Mouse (Mus musculus) thymus, postnatal 4 days (tissue): Measurements from ENCODE around the gene Tpcn1.

Source experiments
- DNase-seq: peaks from one replicate; pipeline ENCODE4 v3.0.0; 2021

The Tpcn1 gene

DNA sequence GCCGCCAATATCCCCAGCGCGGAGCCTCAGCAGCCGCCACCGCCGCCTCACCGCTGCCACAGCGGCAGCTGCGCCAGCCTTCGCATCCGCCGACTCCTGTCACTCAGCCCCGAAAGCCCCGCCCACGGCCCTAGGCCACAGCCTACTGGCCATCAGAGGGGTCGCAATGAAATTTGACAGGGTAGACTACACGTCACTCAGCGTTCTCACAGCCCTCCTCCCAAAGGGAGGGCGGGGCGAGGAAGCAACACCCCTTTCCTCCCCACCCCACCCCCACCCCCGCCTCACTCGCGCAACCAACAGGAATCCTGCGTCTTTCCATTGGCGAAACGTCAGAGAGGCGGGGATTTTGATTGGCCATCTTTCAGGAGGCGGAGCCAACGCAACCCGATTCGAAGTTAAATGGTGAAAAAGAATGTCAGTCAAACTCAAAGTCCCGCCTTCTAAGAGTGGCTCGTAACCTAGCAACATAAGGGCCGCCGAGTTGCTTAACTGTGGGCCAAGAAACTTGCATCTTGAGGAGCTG lies at the start of gene Tpcn1, which contains the start of gene Iqcd:
Gene Tpcn1 (minus strand): TSS at position 105 of the 526 bp plus-strand sequence.
Gene Iqcd (plus strand): TSS at position 448 of the 526 bp plus-strand sequence.
- DNase-seq: peak; percentile 100

DNA sequence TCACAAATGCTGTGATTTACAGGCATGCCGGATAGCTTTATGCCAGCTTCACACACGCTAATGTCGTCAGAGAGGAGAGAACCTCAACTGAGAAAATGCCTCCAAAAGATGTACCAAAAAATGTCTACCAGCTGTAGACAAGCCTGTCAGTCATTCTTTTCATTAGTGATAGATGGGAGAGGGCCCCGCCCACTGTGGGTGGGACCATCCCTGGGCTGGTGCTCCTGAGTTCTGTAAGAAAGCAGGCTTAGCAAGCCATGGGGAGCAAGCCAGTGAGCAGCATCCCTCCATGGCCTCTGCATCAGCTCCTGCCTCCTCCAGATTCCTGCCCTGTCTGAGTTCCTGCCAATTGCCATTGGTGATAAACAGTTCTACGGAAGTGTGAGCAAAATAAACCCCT lies 47.2 kb upstream of the Tpcn1 start:
- DNase-seq: no peak

DNA sequence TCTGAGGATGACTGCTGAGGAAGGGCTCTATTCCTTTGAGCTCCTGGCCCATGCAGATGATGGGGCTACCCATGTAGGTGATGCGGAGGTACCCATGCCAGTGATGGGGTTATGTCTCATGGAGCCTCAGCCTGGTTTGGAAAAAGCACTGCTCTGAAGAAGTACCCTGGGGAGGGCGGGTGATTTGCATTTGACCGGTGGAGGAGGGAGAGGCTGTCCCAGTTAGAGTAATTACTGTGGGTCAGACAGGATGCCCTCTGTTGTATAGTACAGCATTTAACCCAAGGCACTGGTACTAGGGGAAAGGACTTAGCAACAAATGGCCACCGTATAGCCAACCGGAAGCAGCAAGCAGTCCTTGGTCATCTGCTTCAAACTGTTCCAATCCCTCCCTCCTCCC lies 46.4 kb upstream of the Tpcn1 start:
- no peak for DNase-seq

DNA sequence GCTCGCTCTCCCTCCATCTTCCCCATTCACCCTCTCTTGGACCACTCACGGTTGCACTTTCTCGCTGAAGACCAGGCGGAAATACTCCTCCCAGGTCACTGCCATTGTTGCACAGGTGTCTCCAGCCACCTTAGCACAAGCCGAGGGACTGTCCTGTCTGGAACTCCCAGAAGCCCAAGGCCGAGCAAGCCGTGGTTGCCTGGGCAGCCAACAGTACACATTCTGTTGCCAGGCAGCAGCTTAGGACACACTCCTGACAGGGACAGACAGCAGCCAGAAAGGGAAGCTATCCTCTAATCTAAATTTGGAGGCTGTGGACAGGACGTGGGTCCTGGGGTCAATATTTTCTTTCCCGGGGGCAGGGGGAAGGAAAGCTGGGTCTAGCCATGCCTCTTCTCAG lies 45.7 kb upstream of the Tpcn1 start, which contains the start of gene Cfap73:
Gene Cfap73 (minus strand): TSS at position 105 of the 400 bp plus-strand sequence.
- no peak for DNase-seq

DNA sequence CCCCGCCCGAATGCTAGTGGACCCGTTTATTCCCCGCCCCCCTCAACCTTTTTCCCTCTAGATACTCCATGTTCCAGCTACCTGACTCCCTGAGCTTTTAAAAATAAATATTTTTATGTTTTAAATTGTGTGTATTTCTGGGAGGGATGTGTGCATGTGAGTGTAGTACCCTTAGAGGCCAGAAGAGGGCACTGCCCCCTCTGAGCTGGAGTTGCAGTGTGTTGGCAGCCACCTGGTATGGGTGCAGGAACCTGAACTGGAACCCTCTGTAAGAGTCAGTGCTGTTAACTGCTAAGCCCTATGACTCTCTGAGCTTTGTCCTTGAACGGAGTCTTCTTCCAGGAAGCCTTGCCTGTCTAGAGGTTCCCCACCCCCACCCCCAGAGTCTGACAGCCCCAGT lies 43.4 kb upstream of the Tpcn1 start:
- peak; percentile 16 for DNase-seq

DNA sequence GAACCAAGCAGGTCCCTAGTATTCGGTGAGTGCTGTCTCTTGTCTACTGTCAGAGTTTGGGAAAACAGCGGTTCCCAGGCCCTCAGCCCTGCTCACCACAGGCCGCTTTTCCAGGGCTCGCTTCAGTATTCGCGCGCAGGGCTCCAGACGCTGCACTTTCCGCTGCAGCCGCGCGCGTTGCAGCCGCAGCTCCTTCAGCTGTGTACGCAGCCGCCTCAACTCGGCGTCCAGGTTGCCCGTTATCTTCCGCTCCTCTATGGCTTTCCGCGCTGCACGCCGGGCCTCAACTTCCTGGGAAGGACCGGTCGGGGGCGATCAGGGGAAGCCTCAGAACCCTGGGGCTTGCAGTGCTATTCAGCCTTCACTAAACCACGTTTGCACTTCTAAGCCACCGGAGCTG lies 42.7 kb upstream of the Tpcn1 start:
- DNase-seq: peak; percentile 69

DNA sequence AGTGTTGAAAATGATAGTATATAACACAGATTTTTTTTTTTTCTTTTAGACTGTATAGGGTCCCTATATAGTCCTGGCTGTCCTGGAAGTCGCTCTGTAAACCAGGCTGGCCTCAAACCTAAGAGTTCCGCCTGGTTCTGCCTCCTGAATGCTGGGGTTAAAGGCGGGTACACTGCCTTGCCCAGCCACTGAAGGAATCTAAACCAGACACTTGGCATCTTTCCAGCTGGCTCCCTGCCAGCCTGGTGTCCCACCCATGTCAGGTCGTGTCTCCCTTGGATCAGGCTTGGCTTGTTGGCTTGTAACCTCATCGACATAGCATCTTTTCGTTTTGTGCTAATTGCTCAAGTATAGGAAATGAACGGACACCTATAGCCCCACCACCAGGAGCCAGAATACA lies 40.2 kb upstream of the Tpcn1 start:
- no peak for DNase-seq

DNA sequence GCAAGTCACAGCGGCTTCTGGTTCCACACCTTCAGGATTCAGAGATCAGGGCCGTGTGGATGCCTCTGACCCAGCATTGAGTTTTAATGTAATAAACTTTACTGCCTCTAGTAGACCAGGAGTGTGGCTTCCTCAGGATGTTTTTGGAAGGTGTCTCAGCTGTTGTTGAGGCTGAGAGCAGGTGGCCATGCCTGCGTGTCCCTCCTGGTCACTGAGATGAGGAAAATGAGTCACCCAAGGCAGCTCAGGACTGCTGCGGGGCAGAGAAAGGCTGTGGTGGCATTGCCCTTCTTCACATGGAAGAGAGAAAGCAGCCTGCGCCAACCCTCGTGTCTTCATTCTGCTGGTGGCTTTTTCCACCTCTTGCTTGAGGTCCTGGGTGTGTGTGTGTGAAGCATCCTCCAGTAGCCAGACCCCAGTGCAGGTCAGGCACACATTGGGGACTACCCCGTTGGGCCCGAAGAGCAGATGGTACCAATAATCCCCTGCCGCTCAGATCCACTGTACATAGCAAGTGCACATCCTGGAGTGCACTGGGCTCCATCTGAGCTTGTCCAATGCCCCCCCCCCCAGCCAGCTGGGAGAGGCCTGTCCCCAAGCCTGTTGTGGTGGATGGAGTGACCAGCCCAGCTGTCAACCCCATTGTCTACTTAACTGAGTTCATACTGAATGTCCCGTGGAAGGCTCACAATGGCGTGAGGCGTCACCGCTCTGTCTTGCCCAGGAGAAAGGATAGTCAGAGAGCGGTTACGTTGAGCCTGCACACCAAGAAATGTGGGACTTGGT lies 39.2 kb upstream of the Tpcn1 start:
- no peak for DNase-seq

DNA sequence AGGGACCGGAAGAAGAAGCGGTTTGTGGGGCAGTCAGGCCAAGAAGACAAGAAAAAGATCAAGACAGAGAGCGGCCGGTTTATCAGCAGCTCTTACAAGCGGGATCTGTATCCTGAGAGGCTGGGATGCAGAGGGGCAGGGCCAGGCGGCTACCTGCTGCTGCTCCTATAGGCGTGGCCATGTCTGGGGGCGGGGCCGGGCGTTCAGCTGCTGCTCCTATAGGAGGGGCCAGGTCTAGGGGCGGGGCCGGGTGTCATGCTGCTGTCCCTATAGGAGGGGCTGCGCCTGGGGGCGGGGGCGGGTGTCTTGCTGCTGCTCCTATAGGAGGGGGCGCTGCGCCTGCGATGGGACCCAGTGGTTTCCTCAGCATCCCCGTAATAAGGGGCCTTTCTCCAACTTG lies 37.9 kb upstream of the Tpcn1 start:
- peak; percentile 74 for DNase-seq

DNA sequence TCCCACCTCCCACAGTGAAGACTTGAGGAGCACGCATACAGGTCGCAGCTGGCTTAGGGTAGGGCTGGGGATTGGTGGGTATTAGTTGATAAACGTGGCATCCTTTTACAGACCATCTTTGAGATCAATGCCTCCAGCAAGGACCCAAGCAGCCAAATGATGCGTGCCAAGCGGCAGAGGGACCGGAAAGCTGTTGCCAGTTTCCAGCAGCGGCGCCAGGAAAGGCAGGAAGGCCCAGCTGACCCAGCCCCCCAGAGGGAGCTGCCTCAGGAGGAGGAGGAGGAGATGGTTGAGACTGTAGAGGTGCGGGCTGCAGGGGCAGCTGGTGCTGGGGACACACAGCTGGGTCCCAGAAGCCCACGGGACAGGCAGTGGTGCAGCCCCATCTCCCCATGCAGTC lies 36.0 kb upstream of the Tpcn1 start:
- no peak for DNase-seq

DNA sequence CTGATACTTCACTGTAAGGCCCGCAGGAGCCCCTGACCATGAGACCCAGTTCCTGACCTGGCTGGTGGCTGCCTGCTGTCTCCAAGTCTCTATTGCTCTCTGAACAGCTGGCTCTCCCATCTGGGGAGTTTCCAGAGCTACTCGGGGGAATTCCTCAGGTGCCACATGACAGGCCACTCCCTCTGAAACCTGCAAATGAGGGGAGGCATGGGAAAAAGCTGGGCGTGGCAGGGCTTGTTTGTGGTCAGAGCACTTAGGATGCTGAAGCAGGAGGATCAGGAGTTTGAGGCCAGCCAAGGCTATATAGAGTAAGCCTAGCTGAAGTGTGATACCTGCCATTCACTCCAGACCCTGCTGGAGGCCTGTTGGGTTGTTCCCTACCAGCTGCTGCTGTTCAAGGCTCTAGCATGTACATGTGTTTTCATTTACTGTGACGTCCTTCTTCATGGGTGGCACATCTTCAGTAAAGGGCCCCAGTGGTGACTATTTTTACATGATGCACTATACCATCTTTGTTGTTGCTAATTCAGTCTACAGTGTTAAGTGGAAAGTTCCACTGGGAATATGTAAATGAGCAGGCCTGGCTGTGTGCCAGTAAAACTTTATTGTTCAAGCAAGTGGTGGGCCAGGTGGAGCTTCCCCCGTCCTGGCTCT lies 33.9 kb upstream of the Tpcn1 start:
- DNase-seq: peak; percentile 48

DNA sequence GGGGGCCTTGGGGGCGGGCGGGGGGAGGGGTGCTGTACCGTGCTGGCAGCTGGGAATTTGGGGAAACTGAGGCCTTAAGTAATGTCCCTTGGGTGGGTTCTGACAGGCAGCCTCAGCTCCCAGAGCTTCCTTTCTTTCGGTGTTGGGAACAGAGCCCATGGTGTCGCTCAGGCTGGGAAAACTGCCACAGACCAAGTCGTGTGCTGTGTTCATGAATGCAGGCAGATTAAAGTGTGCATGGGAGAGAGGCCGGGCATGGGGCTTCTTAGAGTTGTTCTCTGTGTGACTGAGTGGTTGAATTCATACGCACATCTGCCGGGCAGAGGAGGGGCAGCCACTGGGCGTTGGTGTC lies 33.3 kb upstream of the Tpcn1 start:
- DNase-seq: no peak

DNA sequence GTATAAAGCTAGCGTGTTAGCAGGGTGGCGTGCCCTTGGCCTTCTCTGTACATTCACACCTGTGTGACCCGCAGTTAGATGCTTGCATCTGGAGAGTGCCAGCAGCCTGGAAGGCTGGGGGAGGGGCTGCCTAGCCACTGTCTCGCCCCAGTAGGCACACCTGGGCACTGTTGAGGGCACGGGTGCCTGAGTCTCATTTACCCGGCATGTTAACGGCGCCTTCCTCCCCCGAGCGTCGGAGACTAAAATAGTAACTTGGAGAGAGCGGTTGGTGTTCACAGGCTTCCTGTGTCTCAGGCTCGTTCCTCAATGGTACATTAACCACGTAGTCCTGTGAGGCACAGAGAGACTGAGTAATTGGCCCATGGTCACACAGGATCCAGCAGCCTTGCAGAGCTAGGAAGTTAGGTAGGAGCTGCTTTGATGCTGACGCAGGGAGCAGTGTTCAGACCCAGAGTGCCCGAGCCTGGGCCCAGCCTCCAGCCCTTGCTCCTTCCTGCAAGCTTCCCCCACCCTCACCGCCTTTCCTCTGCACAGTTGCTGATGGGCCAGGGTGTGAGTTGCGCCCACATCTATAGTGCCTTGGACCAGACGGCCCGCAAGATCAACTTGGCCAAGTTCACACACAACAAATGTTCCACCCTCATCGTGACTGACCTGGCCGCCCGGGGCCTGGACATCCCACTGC lies 32.7 kb upstream of the Tpcn1 start:
- DNase-seq: peak; percentile 88

DNA sequence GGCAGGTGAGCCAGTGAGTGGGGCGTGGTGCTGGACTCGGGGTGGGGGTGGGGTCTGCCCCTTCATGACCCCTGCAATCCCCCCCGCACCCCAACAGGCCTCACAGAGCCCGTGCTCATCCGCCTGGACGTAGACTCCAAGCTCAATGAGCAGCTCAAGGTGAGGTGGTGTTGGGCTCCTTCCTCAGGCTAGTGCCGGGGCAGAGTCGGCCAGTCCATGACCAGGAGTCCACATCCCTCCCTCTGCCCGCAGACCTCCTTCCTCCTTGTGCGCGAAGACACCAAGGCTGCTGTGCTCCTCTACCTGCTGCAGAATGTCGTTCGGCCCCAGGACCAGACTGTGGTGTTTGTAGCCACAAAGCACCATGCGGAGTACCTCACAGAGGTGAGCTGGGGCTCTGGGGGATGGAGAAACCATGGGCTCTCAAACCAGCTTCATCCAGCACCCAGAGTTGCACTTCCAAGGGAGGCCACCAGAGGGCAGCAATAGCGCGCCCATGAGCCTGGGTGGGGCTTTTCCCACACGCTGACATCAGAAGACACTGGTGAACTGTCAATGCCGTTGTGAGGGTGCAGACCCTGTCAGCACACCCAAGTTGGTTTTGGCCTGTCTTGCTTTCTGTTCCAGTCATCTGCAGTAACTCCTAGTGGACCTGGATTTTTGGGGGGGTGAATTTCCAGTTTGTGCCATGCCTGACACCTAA lies 32.1 kb upstream of the Tpcn1 start:
- peak; percentile 96 for DNase-seq

DNA sequence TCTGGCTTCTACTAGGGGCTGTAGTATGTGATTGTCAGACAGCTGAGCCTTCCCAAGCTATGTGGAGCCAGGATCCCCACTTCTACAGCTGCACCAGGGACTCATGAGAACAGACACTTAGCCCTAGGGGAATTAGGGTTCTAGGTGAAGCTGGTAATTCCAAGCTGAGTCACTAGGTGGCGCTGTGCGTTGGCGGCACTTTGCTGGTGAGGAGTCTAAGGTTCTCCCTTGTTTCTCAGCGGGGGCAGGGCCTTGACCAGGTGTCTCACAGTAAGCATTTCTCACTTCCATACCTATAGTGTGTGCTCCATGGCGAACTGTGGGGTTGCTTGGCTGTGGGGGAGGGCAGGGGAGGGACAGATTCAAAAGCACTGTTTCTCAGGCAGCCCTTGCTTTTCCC lies 30.7 kb upstream of the Tpcn1 start:
- DNase-seq: peak; percentile 95

DNA sequence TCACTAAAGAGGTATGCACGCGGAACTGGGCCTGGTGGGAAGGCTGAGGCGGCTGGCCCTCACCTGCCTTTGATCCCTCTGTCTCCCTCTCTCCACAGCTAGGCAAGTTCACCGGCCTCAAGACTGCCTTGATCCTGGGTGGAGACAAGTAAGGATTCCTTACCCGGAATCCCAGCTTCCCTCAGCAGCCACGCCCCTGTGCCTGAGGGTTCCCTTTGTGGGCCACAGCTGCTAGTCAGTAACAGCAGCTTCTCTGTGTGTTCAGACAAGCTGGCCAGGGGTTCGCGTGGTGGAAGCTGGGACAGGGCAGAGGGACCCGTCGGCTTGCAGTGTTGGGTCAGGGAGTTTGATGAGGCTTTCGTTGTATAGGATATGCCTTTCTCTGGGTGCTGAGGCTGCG lies 30.3 kb upstream of the Tpcn1 start:
- DNase-seq: peak; percentile 32

DNA sequence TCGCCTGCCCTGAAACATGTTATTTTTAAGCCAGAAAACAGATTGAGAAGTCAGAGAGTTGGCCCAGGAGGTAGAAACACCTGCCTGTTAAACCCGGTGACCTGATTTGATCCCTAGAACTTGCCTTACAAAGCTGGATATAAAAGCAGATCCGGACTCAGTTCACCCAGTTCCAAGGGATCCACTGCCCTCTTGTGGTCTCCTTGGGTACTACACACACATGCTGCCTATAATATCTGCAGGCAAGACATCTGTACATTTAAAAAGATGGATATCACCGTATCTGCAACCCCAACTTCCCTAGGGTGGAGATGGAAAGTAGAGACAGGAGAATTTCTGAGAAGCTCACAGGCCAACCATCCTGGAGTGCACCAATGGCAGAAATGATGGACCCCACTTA lies 27.4 kb upstream of the Tpcn1 start:
- DNase-seq: peak; percentile 75

DNA sequence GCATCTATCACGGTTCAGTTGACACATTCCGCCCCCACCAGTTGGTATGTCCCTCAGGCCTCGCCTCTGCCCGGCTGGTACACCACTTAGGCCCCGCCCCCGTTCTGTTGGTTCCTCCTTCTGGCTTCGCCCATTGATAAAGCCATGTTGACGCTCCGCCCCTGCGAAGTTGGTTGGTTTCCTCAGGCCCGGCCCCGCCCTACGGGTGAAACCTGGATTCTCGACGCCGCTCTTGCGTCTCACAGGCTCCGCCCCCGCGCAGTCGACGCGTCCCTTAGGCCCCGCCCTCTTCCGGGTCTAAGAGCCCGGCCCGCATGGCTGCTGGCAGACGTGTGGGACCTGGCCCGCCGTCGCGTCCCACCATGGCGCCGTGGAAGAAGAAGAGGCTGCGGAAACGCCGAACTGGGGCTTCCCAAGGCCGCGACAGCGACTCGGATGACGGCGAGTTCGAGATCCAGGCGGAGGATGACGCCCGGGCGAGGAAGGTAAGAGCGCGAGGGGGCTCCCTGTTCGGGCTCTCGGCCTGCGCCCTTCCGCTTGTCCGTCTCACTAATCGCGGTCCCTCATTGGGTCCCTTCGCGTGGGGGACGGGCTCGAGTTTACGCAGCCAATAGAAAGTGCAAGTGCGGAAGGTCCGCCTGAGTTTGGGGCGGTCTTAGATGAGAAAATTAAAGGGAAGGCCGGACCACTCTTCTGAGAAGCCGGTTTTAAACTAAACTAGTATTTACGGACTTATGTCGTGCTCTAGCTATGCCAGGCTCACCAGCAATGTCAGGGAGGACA lies 24.5 kb upstream of the Tpcn1 start:
- peak; percentile 100 for DNase-seq

DNA sequence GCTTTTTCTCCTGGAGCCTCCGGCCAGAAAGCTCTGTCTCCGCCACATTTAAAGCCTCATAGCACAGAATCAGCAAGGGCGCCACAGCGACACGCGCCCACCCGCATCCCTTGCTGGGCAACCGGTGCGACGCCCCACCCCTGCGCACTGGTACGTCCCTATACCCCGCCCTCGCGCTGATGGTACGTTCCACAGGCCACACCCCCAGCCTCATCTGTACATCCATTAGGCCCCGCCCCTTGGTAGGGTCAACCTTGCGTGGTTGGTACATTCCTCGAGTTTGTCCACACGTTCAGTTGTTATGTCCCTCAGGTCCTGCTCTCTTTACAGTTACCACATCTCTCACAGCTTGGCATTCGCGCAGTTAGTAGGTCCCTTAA lies 24.0 kb upstream of the Tpcn1 start, which contains the start of the genes Rita1 and Ddx54:
Gene Rita1 (minus strand): TSS at position 148 of the 380 bp plus-strand sequence.
Gene Ddx54 (plus strand): TSS at position 298 of the 380 bp plus-strand sequence.
- DNase-seq: peak; percentile 99

DNA sequence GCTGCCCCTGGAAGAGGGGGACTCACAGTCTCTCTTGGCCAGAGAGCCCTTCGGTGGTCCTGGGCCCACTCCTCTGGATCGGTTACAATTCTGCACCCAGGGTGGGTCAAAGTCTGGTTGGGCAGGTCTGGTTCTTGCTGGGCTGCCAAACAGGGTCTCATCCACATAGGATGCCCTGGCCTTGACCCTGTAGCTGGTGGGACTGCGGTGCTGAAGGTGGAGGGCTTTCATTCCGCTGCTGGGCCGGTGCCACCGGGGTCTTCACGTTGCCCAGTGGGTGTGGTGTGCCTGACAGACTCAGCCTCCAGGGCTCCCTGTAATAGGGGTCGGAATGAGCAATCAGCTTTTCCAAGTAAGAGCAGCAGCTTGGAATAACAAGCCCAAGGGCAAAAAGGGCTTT lies 22.9 kb upstream of the Tpcn1 start:
- peak; percentile 33 for DNase-seq

DNA sequence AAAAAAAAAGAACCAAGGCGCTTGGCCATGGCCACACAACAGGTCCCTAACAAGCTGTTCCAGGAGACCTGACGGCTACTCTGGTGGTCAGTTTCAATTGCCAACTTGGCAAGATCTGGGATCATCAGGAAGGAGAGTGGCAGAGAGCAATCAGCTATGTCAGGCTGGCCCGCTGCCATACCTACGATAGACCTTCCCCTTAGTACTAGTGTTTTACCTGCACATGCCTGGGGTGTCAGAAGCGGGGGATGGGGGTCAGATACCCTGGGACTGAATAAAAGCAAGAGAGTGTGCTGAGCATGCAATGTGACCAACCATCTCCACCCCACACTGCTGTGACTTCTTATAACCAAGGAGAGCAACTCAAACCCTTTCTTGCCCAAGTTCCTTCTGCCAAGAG lies 22.4 kb upstream of the Tpcn1 start:
- DNase-seq: no peak

DNA sequence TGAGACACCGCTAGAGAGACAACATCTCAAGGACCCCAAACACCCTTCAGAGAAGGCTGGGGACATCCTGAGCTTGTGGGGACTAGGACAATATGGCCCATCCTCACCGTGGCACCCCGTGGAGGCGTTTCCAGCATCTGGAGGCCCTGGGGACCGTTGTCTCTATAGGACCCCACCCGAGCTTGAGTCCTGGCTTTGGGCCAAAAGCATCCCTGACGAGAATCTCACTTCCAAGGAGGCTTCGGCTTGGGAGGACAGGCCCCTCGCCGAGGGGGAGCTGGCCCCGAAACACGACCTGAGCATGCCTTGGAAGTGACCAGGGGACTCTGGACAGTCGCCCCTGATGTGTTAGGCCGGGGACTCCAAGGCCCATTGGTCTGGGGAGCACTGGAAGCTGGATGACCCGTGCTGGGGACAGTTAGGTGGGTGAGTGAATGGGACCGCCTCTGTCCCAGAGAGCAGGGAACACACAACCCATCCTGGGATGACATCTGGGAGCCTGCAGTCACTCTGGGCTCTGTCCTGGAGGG lies 20.8 kb upstream of the Tpcn1 start:
- DNase-seq: no peak
